Mouse (Mus musculus): ENCODE measurements around the gene Rasgrp3. TPM values are rescaled to one million over a fixed set of nuclear protein-coding genes. Genes with fewer than 3 reads are reported as not detected.

Gene Rasgrp3
- total RNA-seq, 2 experiments from 2014 or later: 0.61 to 16.3 TPM

- no peak for ATAC-seq (replicated peaks; ENCODE audit: low FRiP score, poor library complexity, severe bottlenecking)
Observed at GRCm38 (mm10) chr17:75534314-75535020, 98.8 kb downstream of the Rasgrp3 start.

- no peak for ATAC-seq (replicated peaks; ENCODE audit: low FRiP score, poor library complexity, severe bottlenecking)
Observed at GRCm38 (mm10) chr17:75535612-75536011, 99.9 kb downstream of the Rasgrp3 start.

- ATAC-seq (replicated peaks; ENCODE audit: low FRiP score, poor library complexity, severe bottlenecking): no peak
Observed at GRCm38 (mm10) chr17:75536396-75537049, 100.8 kb downstream of the Rasgrp3 start.

GRCm38 (mm10) chr17:75537050-75537445 is 101.4 kb downstream of the Rasgrp3 start:
- ATAC-seq (replicated peaks; ENCODE audit: low FRiP score, poor library complexity, severe bottlenecking): no peak

- ATAC-seq (replicated peaks; ENCODE audit: low FRiP score, poor library complexity, severe bottlenecking): no peak
Observed at GRCm38 (mm10) chr17:75538431-75538830, 102.7 kb downstream of the Rasgrp3 start.

- ATAC-seq (replicated peaks; ENCODE audit: low FRiP score, poor library complexity, severe bottlenecking): no peak
Observed at GRCm38 (mm10) chr17:75539130-75539529, 103.4 kb downstream of the Rasgrp3 start.

GRCm38 (mm10) chr17:75539841-75540240 is 104.1 kb downstream of the Rasgrp3 start:
- ATAC-seq (replicated peaks; ENCODE audit: low FRiP score, poor library complexity, severe bottlenecking): no peak

GRCm38 (mm10) chr17:75543434-75543833 is 107.7 kb downstream of the Rasgrp3 start:
- no peak for ATAC-seq (replicated peaks; ENCODE audit: low FRiP score, poor library complexity, severe bottlenecking)

GRCm38 (mm10) chr17:75544262-75544661 is 108.6 kb downstream of the Rasgrp3 start:
- ATAC-seq (replicated peaks; ENCODE audit: low FRiP score, poor library complexity, severe bottlenecking): no peak

- no peak for ATAC-seq (replicated peaks; ENCODE audit: low FRiP score, poor library complexity, severe bottlenecking)
Observed at GRCm38 (mm10) chr17:75550771-75551413, 115.2 kb downstream of the Rasgrp3 start.

GRCm38 (mm10) chr17:75551512-75552400 is 116.1 kb downstream of the Rasgrp3 start, which contains the start of gene Fam98a:
TSS of gene Fam98a (minus strand) at chr17:75551946.
- ATAC-seq (replicated peaks; ENCODE audit: low FRiP score, poor library complexity, severe bottlenecking): peak; percentile 97

GRCm38 (mm10) chr17:75557031-75557430 is 121.3 kb downstream of the Rasgrp3 start:
- no peak for ATAC-seq (replicated peaks; ENCODE audit: low FRiP score, poor library complexity, severe bottlenecking)

- no peak for ATAC-seq (replicated peaks; ENCODE audit: low FRiP score, poor library complexity, severe bottlenecking)
Observed at GRCm38 (mm10) chr17:75558041-75558440, 122.3 kb downstream of the Rasgrp3 start.

- ATAC-seq (replicated peaks; ENCODE audit: low FRiP score, poor library complexity, severe bottlenecking): no peak
Observed at GRCm38 (mm10) chr17:75575608-75576007, 139.9 kb downstream of the Rasgrp3 start.

Other genes with a start within 250 kb of the Rasgrp3 start
- 7.1 and 9.4 TPM in 2 replicates for gene Fam98a, start 116.0 kb downstream of the Rasgrp3 start, total RNA-seq (2015; ENCODE audit: low replicate concordance)
- 2.5 and 8.6 TPM in 2 replicates for gene Fam98a, start 116.0 kb downstream of the Rasgrp3 start, total RNA-seq (2017; ENCODE audit: low replicate concordance)